Mouse (Mus musculus): ENCODE measurements around the gene Klrb1.
A peak's percentile ranks its signal among the peaks of the same experiment; 100 is the strongest.
"Not testable (repeated sequence)": the region's sequence is repeated elsewhere in the genome, so short reads cannot be mapped to it uniquely, and the experiment has no call there.

Klrb1 gene

DNA sequence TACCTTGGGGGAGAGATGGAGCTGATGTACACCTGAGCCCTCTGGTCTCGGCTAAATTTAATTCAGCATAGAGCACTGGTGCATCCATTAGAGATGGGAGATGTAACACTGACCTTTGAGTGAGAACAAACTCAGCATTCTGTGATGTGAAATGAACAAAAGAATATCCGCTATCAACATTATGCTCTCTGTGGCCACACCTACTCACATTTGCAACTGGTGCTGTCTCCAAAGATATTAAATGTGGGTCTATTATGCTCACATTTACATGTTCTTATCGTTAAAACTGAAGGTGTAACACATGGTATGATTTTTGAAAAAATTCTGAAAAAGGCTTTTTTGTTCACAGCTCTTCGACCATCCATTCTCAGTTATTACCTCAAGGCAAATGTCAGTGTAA lies at the start of gene Klrb1:
TSS of gene Klrb1 (minus strand) at position 101 of the 400 bp plus-strand sequence.
- DNase-seq (ENCODE audit: low spot score in 2 of 2): no peak

DNA sequence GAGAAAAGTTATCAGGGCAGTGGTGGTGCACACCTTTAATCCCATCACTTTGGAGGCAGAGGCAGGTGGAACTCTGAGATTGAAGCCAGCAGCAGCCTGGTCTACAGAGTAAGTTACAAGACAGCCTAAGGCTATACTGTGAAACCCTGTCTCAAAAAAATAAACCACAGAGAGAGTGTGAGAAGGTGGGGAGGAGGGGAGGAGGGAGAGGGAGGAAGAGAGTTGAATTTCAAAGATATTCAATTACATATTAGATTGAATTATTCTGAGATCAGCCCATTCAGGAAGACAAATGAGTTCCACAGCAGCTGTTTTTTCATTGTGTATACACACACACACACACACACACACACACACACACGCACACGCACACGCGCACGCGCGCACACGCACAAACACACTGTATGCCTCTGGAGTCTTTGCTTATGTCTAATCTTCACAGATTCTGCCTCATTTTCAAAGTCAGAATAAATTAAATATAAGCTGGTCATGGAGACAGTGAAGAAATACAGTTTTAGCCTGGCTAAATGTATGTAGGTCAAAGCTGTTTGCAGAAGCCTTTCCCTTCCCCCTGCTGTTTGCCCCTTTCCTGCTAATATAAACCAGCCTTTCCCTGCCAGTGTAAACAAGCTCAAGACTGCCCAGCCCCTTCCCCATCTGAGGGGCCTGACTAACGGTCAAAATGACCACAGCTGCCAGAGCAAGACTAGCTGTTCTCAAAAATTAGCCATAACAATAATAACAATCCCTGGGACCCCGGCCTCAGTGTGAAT lies 46.8 kb upstream of the Klrb1 start:
- no peak for DNase-seq (ENCODE audit: low spot score in 2 of 2)

GRCm38 (mm10) chr6:128768047-128768446 lies 45.2 kb upstream of the Klrb1 start:
- no peak for DNase-seq (ENCODE audit: low spot score in 2 of 2)

DNA sequence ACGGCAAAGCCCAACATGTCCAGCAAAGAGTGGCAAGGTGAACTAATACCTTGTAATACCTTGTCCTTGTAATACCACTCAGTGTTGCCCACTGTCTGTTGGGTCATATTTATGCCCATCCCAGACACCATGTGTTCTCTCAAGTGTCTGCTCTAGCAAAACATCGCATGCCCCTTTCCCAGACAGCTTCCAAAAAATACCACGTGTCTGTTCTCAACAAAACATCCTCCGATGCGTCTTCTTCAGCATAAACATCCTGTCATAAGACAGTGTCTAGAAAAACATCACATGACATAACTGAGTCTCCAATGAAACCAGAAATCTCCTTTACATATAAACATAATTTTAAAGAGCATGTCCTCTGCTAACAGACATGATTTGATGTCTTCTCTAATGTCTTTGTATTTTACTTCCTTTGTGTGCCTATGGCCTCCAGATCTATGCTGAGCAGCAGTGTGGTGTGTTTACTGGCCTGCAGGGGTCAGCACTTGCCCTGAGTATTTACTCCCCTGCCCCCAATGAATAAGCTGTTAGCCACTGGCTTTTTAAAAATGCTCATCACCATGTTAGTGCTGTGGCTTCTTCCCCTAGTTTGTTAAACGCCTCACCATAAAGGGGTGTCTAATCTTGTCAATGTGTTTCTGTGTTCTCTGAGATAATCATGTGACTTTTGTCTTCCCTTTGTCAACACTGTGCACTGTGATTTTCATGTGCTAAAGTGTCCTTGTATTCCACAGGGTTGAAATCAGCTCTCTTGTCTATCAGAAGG lies 43.8 kb upstream of the Klrb1 start:
- not testable (repeated sequence) for DNase-seq (ENCODE audit: low spot score in 2 of 2)

DNA sequence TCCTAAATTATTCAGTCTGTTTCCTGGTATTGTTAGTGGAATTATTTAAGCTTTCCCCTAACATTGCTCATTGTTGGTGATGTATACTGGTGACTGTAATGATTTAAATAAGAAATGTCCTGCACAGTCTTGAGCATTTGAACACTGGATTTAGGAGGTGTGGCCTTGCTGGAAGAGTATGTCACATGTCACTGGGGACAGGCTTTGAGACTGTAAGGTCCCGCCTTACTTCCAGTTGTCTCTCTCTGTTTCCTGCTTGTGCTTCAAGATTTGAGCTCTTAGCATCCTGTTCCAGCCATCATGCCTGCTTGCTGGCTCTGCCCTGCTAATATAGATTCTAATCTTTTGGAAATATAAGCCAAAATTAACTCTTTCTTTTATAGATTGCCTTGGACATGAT lies 42.4 kb upstream of the Klrb1 start:
- DNase-seq (ENCODE audit: low spot score in 2 of 2): no peak

GRCm38 (mm10) chr6:128764598-128764997 lies 41.7 kb upstream of the Klrb1 start:
- DNase-seq (ENCODE audit: low spot score in 2 of 2): no peak

- DNase-seq (ENCODE audit: low spot score in 2 of 2): peak; percentile 90 to 93
Observed at GRCm38 (mm10) chr6:128763736-128764523, 41.1 kb upstream of the Klrb1 start.

DNA sequence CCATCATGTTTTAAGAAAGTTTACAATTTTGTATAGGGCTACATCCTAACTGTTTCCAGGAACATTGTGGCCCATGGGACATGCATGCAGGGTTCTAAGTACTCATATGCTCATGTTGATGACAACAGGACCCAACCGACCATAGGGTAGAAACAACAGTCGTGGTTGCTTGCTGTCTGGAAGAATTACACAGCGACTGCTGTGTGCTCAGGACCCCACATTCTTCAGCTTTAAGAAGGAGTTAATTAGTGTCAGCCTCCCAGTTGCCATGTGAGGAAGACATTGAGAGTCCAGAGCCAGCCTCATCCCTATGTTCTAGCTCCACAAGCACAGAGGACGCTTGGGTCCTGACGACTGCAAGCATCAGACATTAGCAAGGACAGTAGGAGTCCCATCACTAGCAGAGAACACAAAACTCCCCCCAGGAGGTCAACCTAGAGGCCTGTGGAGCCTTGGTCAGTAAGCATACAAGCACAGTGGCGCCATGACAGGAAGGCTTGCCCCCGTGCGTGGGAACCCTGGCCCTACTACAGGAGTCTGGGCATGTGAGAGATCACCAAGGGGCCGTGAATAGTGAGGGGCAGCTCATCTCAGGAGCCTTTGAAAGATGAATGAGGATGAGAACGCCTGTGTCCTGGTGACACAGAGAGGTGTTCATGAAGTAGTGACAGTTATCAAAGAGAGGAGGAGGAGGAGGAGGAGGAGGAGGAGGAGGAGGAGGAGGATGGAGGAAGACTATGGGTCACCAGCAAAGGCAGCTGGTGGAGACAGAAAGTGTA lies 40.2 kb upstream of the Klrb1 start:
- not testable (repeated sequence) for DNase-seq (ENCODE audit: low spot score in 2 of 2)

DNA sequence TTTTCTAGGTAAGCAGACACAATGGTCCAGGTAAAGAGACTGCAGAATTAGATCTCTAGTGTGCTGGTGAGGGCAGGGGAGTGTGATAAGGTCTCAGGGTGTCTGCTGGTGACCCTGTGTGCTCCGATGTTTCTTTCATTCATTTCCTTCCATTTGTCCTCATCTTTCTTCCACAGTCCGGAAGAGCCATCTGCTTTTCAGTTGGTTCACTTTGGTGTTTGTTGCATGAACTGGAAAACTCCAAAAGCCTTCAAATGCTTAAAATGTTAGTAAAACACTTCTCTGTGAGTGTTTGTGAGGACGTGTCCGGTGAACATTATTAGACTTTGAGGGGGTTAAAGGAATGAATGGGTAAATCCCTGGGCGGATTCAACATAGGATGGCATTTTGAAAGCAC lies 38.3 kb upstream of the Klrb1 start:
- no peak for DNase-seq (ENCODE audit: low spot score in 2 of 2)

- peak; percentile 84 to 91 for DNase-seq (ENCODE audit: low spot score in 2 of 2)
Observed at GRCm38 (mm10) chr6:128760416-128761143, 37.7 kb upstream of the Klrb1 start.

DNA sequence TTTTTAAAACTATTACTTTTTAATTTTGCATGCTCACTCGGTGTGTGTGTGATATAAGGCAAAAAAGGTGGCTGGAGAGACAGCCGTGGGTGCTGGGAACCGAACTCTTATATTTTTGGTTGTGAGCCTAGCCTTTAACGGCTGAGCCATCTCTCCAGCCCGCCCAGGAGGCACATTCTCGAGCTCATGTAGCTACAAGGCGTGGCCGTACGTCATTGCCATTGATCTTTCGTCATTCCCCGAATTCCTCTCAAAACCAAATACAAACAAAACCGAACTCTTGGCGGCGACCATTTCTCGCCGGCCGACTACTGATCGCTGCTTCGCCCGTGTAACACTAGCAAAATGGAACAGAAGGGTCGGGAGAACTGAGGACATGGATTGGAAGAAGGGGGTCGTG lies 37.2 kb upstream of the Klrb1 start:
- DNase-seq (ENCODE audit: low spot score in 2 of 2): peak; percentile 86 to 97

DNA sequence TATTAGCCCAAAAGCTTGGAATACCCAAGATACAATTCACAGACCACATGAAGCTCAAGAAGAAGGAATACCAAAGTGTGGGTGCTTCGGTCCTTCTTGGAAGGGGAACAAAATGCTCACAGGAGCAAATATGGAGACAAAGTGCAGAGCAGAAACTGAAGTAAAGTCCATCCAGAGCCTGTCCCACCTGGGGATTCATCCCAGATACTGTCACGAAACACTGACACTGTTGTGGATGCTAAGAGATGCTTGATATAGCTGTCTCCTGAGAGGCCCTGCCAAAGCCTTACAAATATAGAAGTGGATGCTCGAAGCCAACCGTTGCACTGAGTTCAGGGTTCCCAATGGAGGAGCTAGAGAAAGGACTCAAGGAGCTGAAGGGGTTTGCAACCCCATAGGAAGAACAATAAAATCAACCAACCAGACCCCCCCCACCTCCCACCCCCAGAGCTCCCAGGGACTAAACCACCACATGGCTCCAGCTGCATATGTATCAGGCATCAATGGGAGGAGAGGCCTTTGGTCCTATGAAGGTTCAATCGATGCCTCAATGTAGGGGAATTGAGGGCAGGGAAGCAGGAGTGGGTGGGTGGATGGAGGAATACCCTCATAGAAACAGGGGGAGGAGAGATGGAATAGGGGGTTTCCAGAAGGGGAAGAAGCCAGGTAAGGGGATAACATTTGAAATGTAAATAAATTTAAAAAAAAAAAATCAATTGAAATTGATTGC lies 36.5 kb upstream of the Klrb1 start:
- no peak for DNase-seq (ENCODE audit: low spot score in 2 of 2)

DNA sequence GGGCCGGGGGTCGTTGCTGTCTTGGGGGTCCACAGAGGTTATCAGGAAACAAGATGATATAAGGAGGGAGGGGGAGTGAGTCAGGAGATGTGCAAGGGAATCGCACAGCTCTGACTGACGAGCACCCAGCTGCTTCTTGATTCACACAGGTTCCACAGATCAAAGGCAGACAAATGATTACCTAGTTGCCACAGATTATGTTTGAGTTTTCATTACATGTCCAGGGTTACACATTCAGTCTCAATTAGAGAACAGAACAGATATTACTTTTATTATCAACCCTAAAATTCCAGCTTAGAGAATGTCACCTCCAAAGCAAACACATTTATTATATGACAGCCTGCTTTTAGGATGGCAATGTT lies 32.5 kb upstream of the Klrb1 start:
- DNase-seq (ENCODE audit: low spot score in 2 of 2): not testable (repeated sequence)

DNA sequence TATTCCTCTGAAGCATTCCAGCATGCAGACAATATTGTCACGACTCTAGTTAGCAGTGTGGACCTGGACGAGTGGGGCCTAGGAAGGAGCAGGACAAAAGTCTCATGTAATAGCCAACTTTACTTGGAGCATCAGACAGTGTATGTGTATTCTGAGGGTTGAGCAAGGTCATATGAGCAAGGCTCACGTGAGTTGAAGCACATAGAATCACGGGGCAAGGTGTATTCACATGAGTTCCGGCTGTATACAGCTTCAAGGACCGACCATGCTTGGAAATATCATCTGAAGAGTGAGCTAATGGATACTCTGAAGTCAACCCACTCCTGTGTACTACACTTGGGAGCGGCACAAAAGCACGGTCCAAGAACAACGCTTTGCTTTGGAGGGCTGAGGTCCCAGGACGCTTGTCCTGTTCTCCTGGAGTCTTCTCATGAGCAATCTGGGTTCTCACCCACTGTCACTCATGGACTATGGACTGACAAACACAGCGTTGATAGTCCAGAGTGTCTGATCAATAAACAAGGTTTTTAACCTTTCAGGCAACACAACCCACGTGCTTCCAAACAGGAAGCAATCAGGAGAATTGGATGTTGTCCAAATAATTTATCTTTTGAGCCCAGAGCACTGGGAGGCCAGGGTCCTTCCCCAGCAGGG lies 32.0 kb upstream of the Klrb1 start:
- DNase-seq (ENCODE audit: low spot score in 2 of 2): not testable (repeated sequence)

GRCm38 (mm10) chr6:128754265-128754664 lies 31.4 kb upstream of the Klrb1 start:
- DNase-seq (ENCODE audit: low spot score in 2 of 2): not testable (repeated sequence)

- DNase-seq (ENCODE audit: low spot score in 2 of 2): peak; percentile 41 to 57
Observed at GRCm38 (mm10) chr6:128753610-128754224, 30.9 kb upstream of the Klrb1 start.

DNA sequence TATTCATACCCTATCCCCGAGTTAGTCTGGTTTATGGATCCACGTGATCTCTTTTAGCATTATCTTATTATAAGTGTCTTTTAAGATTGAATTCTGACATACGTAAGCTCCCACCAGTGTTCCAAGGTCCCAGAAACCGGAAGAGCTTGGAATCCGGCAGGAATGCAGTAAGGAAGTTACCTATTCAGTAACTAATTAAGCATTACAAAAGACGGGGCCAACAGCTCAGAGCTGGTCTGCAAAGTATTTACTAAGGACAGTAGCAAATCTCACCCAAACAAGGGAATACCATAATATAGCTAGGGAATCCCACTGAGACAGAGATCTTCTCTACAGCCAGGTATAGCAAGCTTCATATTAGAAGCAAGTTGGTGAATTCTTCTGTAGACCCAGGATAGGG lies 24.1 kb upstream of the Klrb1 start:
- not testable (repeated sequence) for DNase-seq (ENCODE audit: low spot score in 2 of 2)

- no peak for DNase-seq (ENCODE audit: low spot score in 2 of 2)
Observed at GRCm38 (mm10) chr6:128737445-128737844, 14.6 kb upstream of the Klrb1 start.

- no peak for DNase-seq (ENCODE audit: low spot score in 2 of 2)
Observed at GRCm38 (mm10) chr6:128736100-128736499, 13.2 kb upstream of the Klrb1 start.
